Mouse (Mus musculus) heart, embryonic 11.5 days (tissue): ENCODE measurements at regions not wholly inside any gene's neighbourhood (a gene's known extent, or its start where the extent isn't known, plus 50 kb on each side); places are given as distances from the start of the nearest gene placed in this dataset.

Experiments
- ATAC-seq: fragments of 200-750 bp; cut with Nextera tagmentation; replicated peaks from 2 replicates; pipeline ENCODE4 v1.8.0; 2017; ENCODE audit warnings: moderate library complexity; ENCODE audit not compliant: insufficient number of reproducible peaks, low FRiP score, low TSS enrichment
- H3K27ac ChIP-seq: fragments of 300-500 bp; sonication (generic); 2 replicates; pipeline ENCODE4 v1.5.1; 2014; ENCODE audit warnings: mild to moderate bottlenecking, low read depth, low read length
- H3K27me3 ChIP-seq: fragments of 300-500 bp; sonication (generic); 2 replicates; pipeline ENCODE4 v1.6.1; 2014; ENCODE audit warnings: mild to moderate bottlenecking, low read length, mixed read lengths; ENCODE audit not compliant: control insufficient read depth, insufficient read depth
- H3K36me3 ChIP-seq: fragments of 300-500 bp; sonication (generic); 2 replicates; pipeline ENCODE4 v1.6.1; 2014; ENCODE audit warnings: mild to moderate bottlenecking, low read length, moderate library complexity, mixed read lengths; ENCODE audit not compliant: control insufficient read depth, insufficient read depth
- H3K4me1 ChIP-seq: fragments of 300-500 bp; sonication (generic); 2 replicates; pipeline ENCODE4 v1.6.1; 2014; ENCODE audit warnings: low read length; ENCODE audit not compliant: control insufficient read depth, insufficient read depth
- H3K4me2 ChIP-seq: fragments of 300-500 bp; sonication (generic); 2 replicates; pipeline ENCODE4 v1.6.1; 2014; ENCODE audit warnings: mild to moderate bottlenecking, moderate library complexity
- H3K4me3 ChIP-seq: fragments of 300-500 bp; sonication (generic); 2 replicates; pipeline ENCODE4 v1.5.1; 2014; ENCODE audit warnings: low read depth, low read length
- H3K9ac ChIP-seq: fragments of 300-500 bp; sonication (generic); 2 replicates; pipeline ENCODE4 v1.6.1; 2014; ENCODE audit warnings: mild to moderate bottlenecking, low read depth, low read length, moderate library complexity
- H3K9me3 ChIP-seq: fragments of 300-500 bp; sonication (generic); replicated peaks from 2 replicates; pipeline ENCODE4 v1.6.1; 2016; ENCODE audit warnings: low read length; ENCODE audit not compliant: control insufficient read depth
- WGBS: fragments of 180-500 bp; shearing (Covaris S2); extraction: QIAGEN DNeasy Blood & Tissue Kit; methylation state at CpG from one replicate; pipeline ENCODE4 v1.1.7; 2014; ENCODE audit not compliant: insufficient replicate concordance; 5-methylcytosine and 5-hydroxymethylcytosine counted together

- H3K9ac ChIP-seq: no peak overlapping the region
- WGBS: 64% methylated on average over 2 of the region's 2 CpGs
- no peaks in the 10 kb centered on the region for H3K27me3 ChIP-seq
- H3K4me3 ChIP-seq: no peak overlapping the region
- no peak for ATAC-seq
- no peaks in the 10 kb centered on the region for H3K9me3 ChIP-seq
- no peaks in the 10 kb centered on the region for H3K4me1 ChIP-seq
- no peak overlapping the region for H3K4me2 ChIP-seq
- no peaks in the 10 kb centered on the region for H3K36me3 ChIP-seq
- H3K27ac ChIP-seq: no peak overlapping the region
These were observed 169.4 kb upstream of the Galnt5 start for GRCm38 (mm10) chr2:57828284-57828683.

- Histone ChIP-seq H3K9me3 (no peaks in the 10 kb centered on the region), H3K4me3 (no peak overlapping the region), H3K27ac (no peak overlapping the region), H3K36me3 (no peaks in the 10 kb centered on the region), H3K27me3 (no peaks in the 10 kb centered on the region), H3K4me2 (no peak overlapping the region), H3K9ac (no peak overlapping the region), H3K4me1 (no peaks in the 10 kb centered on the region)
- WGBS: 48% methylated on average over 12 of the region's 12 CpGs
- ATAC-seq: no peak
These were observed 164.9 kb upstream of the Galnt5 start for GRCm38 (mm10) chr2:57832565-57833355.

GRCm38 (mm10) chr2:57845135-57845534 lies 152.5 kb upstream of the Galnt5 start:
- no peak overlapping the region for H3K27ac ChIP-seq
- 5% methylated on average over 1 of the region's 1 CpGs for WGBS
- H3K36me3 ChIP-seq: no peaks in the 10 kb centered on the region
- H3K4me3 ChIP-seq: no peak overlapping the region
- no peaks in the 10 kb centered on the region for H3K27me3 ChIP-seq
- no peaks in the 10 kb centered on the region for H3K9me3 ChIP-seq
- H3K4me1 ChIP-seq: peaks cover 3% of the 10 kb centered on the region; the same call in 1 of the 2 replicates
- H3K9ac ChIP-seq: no peak overlapping the region
- H3K4me2 ChIP-seq: no peak overlapping the region
- ATAC-seq: no peak

GRCm38 (mm10) chr2:57847707-57848106 lies 150.0 kb upstream of the Galnt5 start:
- ATAC-seq: no peak
- peaks cover 3% of the 10 kb centered on the region for H3K4me1 ChIP-seq
- no peaks in the 10 kb centered on the region for H3K36me3 ChIP-seq
- no peaks in the 10 kb centered on the region for H3K9me3 ChIP-seq
- H3K27ac ChIP-seq: no peak overlapping the region
- WGBS: 46% methylated on average over 4 of the region's 4 CpGs
- no peak overlapping the region for H3K4me3 ChIP-seq
- H3K9ac ChIP-seq: no peak overlapping the region
- no peaks in the 10 kb centered on the region for H3K27me3 ChIP-seq
- H3K4me2 ChIP-seq: no peak overlapping the region

GRCm38 (mm10) chr2:57849338-57850057 lies 148.2 kb upstream of the Galnt5 start:
- Histone ChIP-seq H3K36me3 (no peaks in the 10 kb centered on the region), H3K27me3 (no peaks in the 10 kb centered on the region), H3K4me1 (peaks cover 3% of the 10 kb centered on the region), H3K9me3 (no peaks in the 10 kb centered on the region), H3K4me2 (no peak overlapping the region), H3K4me3 (no peak overlapping the region), H3K9ac (no peak overlapping the region), H3K27ac (no peak overlapping the region)
- ATAC-seq: no peak
- 81% methylated on average over 4 of the region's 4 CpGs for WGBS

GRCm38 (mm10) chr2:57850058-57850400 lies 147.7 kb upstream of the Galnt5 start:
- H3K9ac ChIP-seq: no peak overlapping the region
- no peaks in the 10 kb centered on the region for H3K9me3 ChIP-seq
- no peak overlapping the region for H3K27ac ChIP-seq
- no peak overlapping the region for H3K4me3 ChIP-seq
- H3K36me3 ChIP-seq: no peaks in the 10 kb centered on the region
- H3K4me1 ChIP-seq: peaks cover 3% of the 10 kb centered on the region
- H3K27me3 ChIP-seq: no peaks in the 10 kb centered on the region
- ATAC-seq: no peak
- WGBS: 89% methylated on average over 5 of the region's 5 CpGs
- no peak overlapping the region for H3K4me2 ChIP-seq

- Histone ChIP-seq H3K27ac (peak overlapping the region; percentile 1; the same call in 1 of the 2 replicates), H3K9ac (no peak overlapping the region), H3K4me1 (peaks cover 5% of the 10 kb centered on the region), H3K4me2 (peak overlapping the region; percentile 35), H3K4me3 (no peak overlapping the region), H3K27me3 (no peaks in the 10 kb centered on the region), H3K9me3 (no peaks in the 10 kb centered on the region), H3K36me3 (no peaks in the 10 kb centered on the region)
- ATAC-seq: peak; percentile 68; the same call in 1 of the 2 replicates
- WGBS: 40% methylated on average over 14 of the region's 14 CpGs
These were observed 141.1 kb upstream of the Galnt5 start for GRCm38 (mm10) chr2:57856524-57857107.

GRCm38 (mm10) chr2:57865289-57865688 lies 132.4 kb upstream of the Galnt5 start:
- 59% methylated on average over 1 of the region's 1 CpGs for WGBS
- Histone ChIP-seq H3K9me3 (no peaks in the 10 kb centered on the region), H3K36me3 (no peaks in the 10 kb centered on the region; the same call in 1 of the 2 replicates), H3K9ac (no peak overlapping the region), H3K27ac (no peak overlapping the region), H3K4me2 (no peak overlapping the region), H3K27me3 (no peaks in the 10 kb centered on the region), H3K4me1 (no peaks in the 10 kb centered on the region), H3K4me3 (no peak overlapping the region)
- ATAC-seq: no peak
